Mouse (Mus musculus) inflammation-experienced regulatory T-cells, adult 16 weeks (primary cell): ENCODE data around the gene Nf1. TPM values are rescaled to one million over a fixed set of nuclear protein-coding genes. Genes with fewer than 3 reads are reported as not detected.

Experiments
- polyA plus RNA-seq: library from polyadenylated mRNA; unstranded; fragments of 100-300 nt; shearing (Covaris generic); gene quantifications from one replicate; pipeline ENCODE4 v1.2.1, GENCODE M21; 2017

The Nf1 gene
- polyA plus RNA-seq: 1.2 TPM

GRCm38 (mm10) chr11:79339234-79339807 lies at the start of gene Nf1:
Nf1 (plus strand) TSS chr11:79339693.

GRCm38 (mm10) chr11:79296856-79297491 lies 42.5 kb upstream of the Nf1 start, which contains the start of gene Gm9964:
Gm9964 (minus strand) TSS chr11:79296906.

GRCm38 (mm10) chr11:79503845-79504244 lies 164.4 kb downstream of the Nf1 start, which contains the start of gene Omg:
Omg (minus strand) TSS chr11:79504084.

GRCm38 (mm10) chr11:79523560-79524309 lies 184.2 kb downstream of the Nf1 start, which contains the start of gene Evi2b:
Evi2b (minus strand) TSS chr11:79523762.

GRCm38 (mm10) chr11:79530333-79530761 lies 190.9 kb downstream of the Nf1 start, which contains the start of the genes Evi2 and Evi2a:
Evi2 (minus strand) TSS chr11:79530589.
Evi2a (minus strand) TSS chr11:79530609.

GRCm38 (mm10) chr11:79590664-79591590 lies 251.4 kb downstream of the Nf1 start, which contains the start of gene Rab11fip4:
Rab11fip4 (plus strand) TSS chr11:79591212.

Other genes with a start within 250 kb of the Nf1 start
- 4.0 TPM for gene Ksr1, start 193.3 kb upstream of the Nf1 start, polyA plus RNA-seq
- gene Wsb1, start 85.0 kb upstream of the Nf1 start, polyA plus RNA-seq: 150 TPM
- not detected for gene Gm9964, start 42.8 kb upstream of the Nf1 start, polyA plus RNA-seq
- not detected for gene Omg, start 164.4 kb downstream of the Nf1 start, polyA plus RNA-seq
- gene Evi2b, start 184.1 kb downstream of the Nf1 start, polyA plus RNA-seq: 79.8 TPM
- 4.9 TPM for gene Evi2, start 190.9 kb downstream of the Nf1 start, polyA plus RNA-seq
- 41.5 TPM for gene Evi2a, start 190.9 kb downstream of the Nf1 start, polyA plus RNA-seq